Mouse (Mus musculus) adrenal gland, postnatal 14 days (tissue): ENCODE measurements around the gene Rps7. TPM values are rescaled to one million over a fixed set of nuclear protein-coding genes. Genes with fewer than 3 reads are reported as not detected.

ENCODE experiments used
- DNase-seq: peaks from one replicate; pipeline ENCODE4 v3.0.0; 2021; ENCODE audit warnings: mixed read lengths
- microRNA-seq, 2 experiments: library from miRNA; unstranded; fragments of <30 nt; microRNA quantifications; one replicate each; pipeline ENCODE4 v1.2.0; 2021
- total RNA-seq: library from RNA; stranded (reverse); gene quantifications from 2 replicates; pipeline ENCODE4 v1.2.3, GENCODE M21; 2021

The Rps7 gene
- total RNA-seq, 1 experiment from 2014 or later, result 309 TPM

DNA sequence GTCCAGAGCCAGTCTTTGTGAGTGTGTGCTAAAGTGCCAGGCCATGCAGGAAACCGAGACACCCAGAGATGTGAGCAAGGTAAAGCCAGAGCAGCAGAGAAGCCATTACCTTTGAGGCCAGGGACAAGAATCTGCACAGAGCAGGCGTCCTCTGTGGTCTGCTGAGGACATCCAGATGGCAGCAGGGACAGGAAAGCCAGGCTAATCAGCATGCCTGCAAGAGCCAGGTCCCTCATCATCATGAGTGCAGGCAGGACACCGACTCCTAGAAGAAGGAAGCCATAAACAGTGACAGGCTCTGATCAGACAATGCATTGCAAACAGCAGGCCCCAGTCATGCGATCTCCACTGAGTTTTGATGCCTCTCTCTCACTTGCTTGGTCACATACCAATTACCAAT, 18.5 kb downstream of the Rps7 start:
- no peak for DNase-seq

DNA sequence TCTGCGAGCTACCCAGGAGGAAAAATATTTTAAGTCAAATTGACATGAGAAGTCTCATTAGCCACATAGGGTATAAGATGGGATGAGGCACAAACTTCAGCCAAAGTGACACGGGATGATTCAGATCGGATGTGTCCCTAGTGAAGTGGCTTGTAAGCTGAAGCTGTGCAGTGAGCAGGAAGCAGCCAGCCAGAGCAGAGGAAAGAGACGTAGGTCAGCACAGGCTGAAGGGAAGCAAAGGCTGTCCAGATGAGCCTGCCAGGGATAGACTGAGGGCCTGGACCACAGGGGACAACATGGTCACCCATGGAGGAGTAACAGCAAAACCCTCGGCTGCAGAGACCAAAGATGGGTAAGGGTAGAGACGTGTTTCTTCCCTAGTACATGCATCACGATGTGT, 21.4 kb downstream of the Rps7 start:
- DNase-seq, result no peak

DNA sequence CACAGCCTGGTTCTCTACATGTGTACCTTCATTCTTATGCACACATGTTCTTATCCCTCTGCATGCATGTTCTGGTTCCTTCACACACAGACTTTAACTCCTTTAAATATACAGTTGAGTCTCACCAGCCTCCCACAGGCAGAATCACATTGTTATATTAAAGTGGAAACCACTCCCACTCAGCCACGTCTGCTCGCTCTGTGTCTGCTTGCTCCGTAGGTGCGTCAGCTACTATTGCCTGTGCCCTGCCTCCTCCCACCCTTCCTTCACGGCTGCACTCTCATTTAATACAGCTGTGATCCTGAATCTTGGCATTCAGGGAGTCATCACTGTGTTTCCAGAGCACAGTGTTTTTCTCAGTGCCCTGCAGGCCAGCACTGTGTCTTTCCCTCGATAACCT, 23.4 kb downstream of the Rps7 start:
- DNase-seq, result no peak

DNA sequence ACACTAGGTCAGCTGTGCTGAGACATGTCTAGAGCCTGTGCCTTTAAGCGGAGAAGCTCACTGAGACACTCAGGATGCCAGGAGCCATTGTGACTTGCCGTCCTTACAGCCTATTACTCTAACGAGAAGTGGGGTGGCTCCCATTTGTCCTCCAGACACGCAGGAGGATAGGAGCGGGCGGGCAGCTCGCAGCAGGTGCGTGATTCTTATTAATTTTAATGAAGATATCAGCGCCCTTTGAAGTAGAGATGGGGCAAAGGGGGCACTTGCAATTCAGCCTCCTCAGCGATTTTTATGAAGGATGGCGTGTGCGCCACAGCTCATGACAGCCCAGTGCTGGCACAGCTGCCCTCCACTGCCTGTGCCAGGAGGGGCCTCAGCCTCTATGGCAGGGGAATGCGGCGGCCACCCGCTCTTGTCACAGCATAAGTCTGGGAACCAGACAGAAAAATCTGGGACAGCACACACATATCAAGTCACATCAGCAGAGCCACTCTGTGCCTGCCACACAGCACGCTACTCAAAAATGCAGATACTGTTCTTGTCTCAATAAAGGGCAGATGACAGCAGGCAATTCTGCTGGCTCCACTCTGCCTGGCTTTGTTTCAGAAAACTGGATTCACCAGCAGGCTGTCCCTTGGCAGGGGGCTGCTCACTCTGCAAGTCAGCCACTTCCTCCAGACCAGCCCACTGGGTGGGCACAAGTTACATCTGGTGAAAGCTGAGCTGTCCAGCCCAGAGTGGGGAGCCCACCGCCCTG, 28.0 kb downstream of the Rps7 start:
- DNase-seq, result no peak

DNA sequence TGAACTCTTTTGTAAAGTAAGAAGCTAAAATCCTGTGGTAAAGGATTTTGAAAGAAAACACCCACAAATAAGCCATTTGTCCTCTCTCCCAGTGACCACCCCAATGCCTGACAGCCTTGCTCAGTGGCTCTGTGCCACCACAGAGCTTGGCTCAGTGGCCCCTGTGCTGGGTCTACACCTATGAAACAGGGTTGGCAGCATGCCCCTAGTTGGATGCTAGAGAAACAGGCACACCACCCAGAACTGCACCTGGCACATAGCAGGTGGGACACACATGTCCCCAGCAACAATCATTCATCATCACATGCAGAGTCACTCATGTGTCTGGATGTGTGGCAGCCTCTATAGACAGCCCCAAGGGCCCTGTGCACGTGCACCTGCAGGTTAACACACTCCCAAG, 32.3 kb downstream of the Rps7 start:
- no peak for DNase-seq

DNA sequence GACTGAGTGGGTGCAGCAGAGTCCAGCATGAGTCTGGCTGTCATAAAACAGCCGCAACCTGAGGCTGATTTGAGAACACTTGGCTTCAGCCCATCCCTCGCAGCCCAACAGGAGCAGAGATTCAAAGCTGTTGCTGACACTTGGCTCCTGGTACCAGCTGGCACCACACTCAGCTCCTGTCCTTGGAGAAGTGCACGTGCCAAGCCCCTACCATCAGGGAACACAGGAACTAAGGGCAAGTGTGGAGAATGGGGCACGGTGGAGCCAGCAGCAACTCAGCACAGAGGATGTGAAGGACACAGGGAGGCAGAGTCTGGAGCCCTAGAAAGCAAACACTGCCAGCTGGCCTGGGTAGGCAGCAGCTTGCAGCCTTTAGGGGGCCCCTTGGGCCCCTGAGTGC, 33.5 kb downstream of the Rps7 start:
- peak; percentile 87 for DNase-seq

DNA sequence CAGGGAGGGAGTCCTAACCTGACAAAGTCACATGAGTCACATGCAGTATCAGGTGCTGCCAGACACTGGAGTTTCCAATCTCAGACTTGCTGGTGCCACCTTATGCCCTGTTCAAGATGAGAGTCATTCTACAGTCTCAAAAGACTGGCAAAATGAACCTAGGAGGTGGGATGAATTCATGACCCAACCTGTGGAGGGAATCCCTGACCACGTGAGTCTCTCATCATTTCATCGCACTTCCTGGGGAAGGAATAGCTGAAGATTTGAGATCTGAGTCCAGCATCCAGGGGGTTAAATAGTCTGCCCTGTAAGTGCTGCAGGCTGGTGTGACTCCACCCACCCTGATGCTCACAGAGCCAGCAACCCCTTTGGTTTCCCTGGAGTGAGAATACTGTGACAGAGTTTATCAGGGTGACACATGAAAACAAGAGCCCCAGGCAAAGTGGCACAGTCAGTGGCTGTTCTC, 37.2 kb downstream of the Rps7 start:
- DNase-seq, result no peak

DNA sequence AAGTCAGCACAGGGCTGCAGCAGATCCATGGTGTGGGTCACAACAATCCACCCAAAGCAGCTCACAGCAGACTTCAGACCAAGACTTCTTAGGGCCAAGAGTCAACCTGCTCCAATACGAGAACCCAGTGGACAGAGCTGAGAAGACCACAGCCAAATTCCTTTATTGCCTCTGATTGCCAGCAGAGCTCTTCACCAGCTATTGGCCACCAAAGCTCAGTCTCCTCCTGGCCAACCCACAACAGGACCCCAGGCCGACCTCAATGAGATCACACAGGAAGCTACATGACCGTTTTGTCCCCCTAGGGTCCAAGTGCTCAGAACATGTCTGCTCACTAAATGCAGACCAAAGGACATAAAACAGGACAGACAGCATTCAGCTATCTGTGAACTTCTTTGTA, 37.6 kb downstream of the Rps7 start:
- DNase-seq, result no peak

DNA sequence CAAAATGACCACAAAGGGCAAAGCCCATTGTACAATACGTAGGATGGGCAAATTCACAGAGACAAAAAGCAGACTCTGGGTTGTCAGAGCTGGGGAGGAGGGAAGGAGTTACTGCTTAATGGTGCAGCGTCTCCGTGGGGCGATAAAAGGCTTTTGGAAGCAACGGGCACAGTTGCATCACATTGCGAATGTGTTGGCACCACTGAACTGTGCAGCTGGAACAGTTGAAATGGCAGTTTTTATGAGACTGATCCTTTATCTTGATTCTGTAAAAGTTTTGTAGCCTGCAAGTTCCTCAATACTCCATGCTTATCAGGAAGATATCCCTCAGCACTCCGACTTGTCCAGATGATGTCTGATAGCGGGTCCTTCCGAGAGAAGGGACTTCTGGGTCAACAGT, 38.1 kb downstream of the Rps7 start:
- peak; percentile 29 for DNase-seq

DNA sequence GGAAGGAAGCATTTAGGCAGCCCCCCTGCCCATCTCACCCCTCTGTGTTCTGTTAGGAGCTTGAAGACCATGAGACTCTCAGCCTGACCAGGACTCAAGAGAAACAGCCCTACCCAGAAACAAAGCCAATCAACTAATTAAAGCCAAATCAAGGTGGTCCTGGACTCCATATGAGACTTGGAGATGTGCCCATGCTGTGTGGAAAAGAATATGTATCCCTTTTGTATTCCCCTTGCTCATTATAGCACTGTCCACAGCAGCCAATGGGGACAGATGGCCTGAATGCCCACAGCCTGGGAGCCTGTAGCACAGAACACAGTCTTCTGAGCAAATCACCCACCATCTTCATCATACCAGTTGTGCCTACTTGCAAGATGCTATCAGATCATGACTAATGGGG, 38.9 kb downstream of the Rps7 start:
- no peak for DNase-seq

DNA sequence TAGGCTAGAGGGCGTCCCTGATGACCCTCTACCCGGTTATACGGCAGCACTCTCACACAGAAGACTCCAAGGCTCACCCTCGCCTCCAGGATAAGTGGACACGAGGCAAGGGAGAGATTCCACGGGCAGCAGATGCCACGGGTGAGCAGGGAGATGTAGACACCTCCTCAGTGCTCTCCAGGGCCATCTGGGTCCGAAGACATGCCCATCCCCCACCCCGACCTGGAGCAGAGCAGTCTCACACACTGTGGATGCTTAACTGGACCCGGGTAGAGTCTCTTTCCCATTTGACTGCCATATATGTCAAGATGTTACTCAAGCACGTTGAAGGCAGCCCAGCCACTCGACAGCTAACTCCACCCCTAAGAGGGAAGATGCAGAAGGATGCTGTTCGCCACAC, 45.3 kb downstream of the Rps7 start:
- DNase-seq, result no peak

DNA sequence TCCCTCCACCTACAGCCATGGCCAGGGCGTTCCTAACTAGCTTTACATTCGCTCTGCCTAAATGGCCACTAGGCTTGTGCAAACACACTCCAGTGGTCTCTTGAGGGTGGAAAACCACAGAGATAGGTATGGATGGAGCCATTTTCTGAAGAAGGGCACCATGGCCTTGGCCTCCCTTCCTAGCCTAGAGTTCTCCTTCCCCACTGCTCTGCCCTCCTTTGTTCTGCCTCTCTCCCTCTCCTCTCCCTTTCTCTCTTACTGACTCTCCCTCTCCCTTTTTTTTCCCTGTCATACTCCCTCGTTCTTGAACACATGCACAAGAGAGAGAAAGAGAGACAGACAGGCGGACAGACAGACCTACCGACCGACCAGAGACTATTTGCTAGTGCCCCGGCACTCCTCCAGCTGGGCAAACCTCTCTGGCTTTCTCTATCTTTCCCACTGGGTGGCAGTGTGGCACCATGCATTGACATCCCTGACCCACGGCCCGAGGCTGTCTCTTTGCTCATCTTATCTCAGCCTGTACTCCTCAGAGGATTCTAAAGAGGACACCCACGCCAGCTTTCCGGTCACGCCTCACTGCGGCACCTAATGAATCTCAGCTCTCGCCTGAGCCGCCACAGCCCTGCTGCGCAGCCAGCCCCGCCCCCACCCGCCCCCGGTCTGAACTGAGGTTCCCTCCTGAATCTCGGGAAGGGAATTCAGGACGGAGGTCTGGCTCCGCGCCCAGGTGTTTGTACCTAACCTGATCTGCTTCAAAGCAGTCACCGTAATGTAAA, 46.5 kb downstream of the Rps7 start:
- peak; percentile 92 for DNase-seq

DNA sequence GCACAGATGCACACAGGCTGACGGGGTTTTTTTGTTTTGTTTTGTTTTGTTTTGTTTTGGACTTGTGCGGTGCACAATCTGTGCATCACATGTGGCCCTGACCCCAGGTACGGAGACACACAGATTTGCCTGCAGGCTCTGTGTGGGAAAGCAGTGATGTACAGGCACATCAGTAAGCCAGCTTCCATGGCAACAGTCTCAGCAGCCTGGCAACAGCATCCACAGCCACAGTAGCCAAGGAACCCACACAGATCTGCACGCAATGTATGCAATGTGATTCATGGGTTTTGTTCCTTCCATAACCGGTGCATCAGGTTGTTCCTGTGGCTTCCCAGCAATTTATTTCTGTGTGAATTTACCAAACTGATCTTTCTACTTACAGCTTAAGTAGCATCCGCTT, 47.8 kb downstream of the Rps7 start:
- no peak for DNase-seq

DNA sequence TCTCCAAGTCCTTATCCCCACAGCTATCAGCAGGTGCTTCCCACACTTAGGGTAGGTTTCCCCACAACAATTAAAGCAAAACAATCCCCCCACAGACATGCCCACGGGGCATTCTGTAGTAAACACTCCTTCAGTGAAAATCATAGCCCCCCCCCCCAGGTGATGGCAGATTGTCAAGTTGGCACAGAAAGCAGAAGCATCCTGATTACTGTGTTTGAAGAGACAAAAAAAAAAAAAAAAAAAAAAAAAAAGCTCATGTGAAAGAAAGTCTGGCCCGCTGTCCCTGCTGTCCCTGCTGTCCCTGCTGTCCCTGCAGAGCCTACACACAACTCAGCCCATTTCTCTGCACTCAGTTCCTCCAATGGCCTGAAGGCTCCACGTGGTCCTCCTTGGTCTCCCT, 51.7 kb downstream of the Rps7 start:
- no peak for DNase-seq

DNA sequence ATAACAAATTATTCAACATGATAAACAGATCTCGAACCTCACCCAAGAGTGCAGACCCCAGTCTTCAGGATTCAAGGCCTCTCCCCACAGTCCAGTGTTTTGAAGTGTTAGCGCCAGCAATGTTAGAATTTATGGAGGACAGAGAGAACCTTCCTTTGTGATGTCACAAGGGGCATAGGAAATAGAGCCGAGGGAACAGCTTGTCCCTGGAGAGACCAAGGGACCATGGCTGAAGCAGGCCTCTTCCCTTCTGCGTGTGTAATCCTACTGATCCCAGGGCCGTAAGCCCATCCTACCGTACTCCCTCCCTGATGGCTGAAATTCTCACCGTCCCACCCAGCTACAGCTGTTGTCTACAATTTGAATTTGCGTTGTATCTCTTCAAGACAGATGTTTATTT, 53.3 kb downstream of the Rps7 start, which contains the start of gene Allc:
TSS of gene Allc (minus strand) at position 101 of the 400 bp plus-strand sequence.
- DNase-seq, result no peak

Small RNA genes lying within 50 kb of the gene (microRNA-seq; reads per million reads assigned to microRNA genes)
- gene Mir6937, result 0 reads per million in 2 experiments

Other genes starting within 250 kb of the Rps7 start
- gene Dcdc2c, start 83.6 kb downstream of the Rps7 start, total RNA-seq, result 0.22 and 0.26 TPM in 2 replicates
- gene Allc, start 53.4 kb downstream of the Rps7 start, total RNA-seq, result not detected in 2 replicates
- 2.3 and 7.7 TPM in 2 replicates for gene Colec11, start 12.6 kb downstream of the Rps7 start, total RNA-seq
- gene Rnaseh1, start 13.6 kb upstream of the Rps7 start, total RNA-seq, result 11.8 and 16.9 TPM in 2 replicates
- 50.8 and 60.3 TPM in 2 replicates for gene Adi1, start 39.3 kb upstream of the Rps7 start, total RNA-seq
- 34.4 and 34.5 TPM in 2 replicates for gene Trappc12, start 114.5 kb upstream of the Rps7 start, total RNA-seq
- gene Eipr1, start 115.8 kb upstream of the Rps7 start, total RNA-seq, result 18.5 and 18.6 TPM in 2 replicates